Mouse (Mus musculus): ENCODE measurements at regions not wholly inside any gene's neighbourhood (a gene's known extent, or its start where the extent isn't known, plus 50 kb on each side); places are given as distances from the start of the nearest gene placed in this dataset.

GRCm38 (mm10) chr6:93003812-93004211, 60.5 kb upstream of the Adamts9 start:
- Histone ChIP-seq H3K9me3 (replicated peaks; ENCODE audit: insufficient read depth, low read length) (no peaks in the 10 kb centered on the region), H3K27ac (ENCODE audit: control insufficient read depth, low read depth, low read length) (no peak overlapping the region), H3K4me3 (ENCODE audit: control insufficient read depth in 1 of 2, insufficient read depth in 1 of 2, low read depth in 2 of 2, low read length in 2 of 2) (no peak overlapping the region), H3K9ac (ENCODE audit: control insufficient read depth, low read depth, low read length, poor library complexity, severe bottlenecking) (no peak overlapping the region), H3K4me1 (ENCODE audit: control insufficient read depth in 1 of 2, insufficient read depth in 2 of 2, low read length in 2 of 2) (no peaks in the 10 kb centered on the region), H3K36me3 (ENCODE audit: control insufficient read depth in 1 of 2, insufficient read depth in 2 of 2, low read length in 2 of 2) (no peaks in the 10 kb centered on the region), H3K27me3 (ENCODE audit: control insufficient read depth in 1 of 2, insufficient read depth in 2 of 2, low read length in 2 of 2) (no peaks in the 10 kb centered on the region), H3K79me2 (ENCODE audit: control insufficient read depth, insufficient read depth, low read length, poor library complexity) (no peaks in the 10 kb centered on the region)
- no peak for DNase-seq (ENCODE audit: low read depth, low spot score)
- TF ChIP-seq MAZ (IDR thresholded peaks at IDR 0.05; ENCODE audit: low read depth, low read length) (no peak), RCOR1 (IDR thresholded peaks at IDR 0.05; ENCODE audit: low read depth, low read length) (no peak), UBTF (IDR thresholded peaks at IDR 0.05; ENCODE audit: borderline replicate concordance, insufficient read depth, low read depth, low read length) (no peak)

- H3K9me3 ChIP-seq (replicated peaks; ENCODE audit: insufficient read depth, low read length): no peaks in the 10 kb centered on the region
Measured at GRCm38 (mm10) chr6:92993647-92994046, 50.4 kb upstream of the Adamts9 start.

More at GRCm38 (mm10) chr6:92993647-92994046, 50.4 kb upstream of the Adamts9 start:
- DNase-seq (ENCODE audit: low read depth, low spot score): no peak
- H3K79me2 ChIP-seq (ENCODE audit: control insufficient read depth, insufficient read depth, low read length, poor library complexity): no peaks in the 10 kb centered on the region
- H3K27ac ChIP-seq (ENCODE audit: control insufficient read depth, low read depth, low read length): no peak overlapping the region
- H3K36me3 ChIP-seq (ENCODE audit: control insufficient read depth in 1 of 2, insufficient read depth in 2 of 2, low read length in 2 of 2): no peaks in the 10 kb centered on the region
- H3K9ac ChIP-seq (ENCODE audit: control insufficient read depth, low read depth, low read length, poor library complexity, severe bottlenecking): no peak overlapping the region
- no peak overlapping the region for H3K4me3 ChIP-seq (ENCODE audit: control insufficient read depth in 1 of 2, insufficient read depth in 1 of 2, low read depth in 2 of 2, low read length in 2 of 2)
- TF ChIP-seq MEF2A (IDR thresholded peaks at IDR 0.05; ENCODE audit: extremely low read depth, insufficient replicate concordance, low read depth, low read length, poor library complexity, severe bottlenecking): no peak
- TF ChIP-seq GATA1 (IDR thresholded peaks at IDR 0.05; ENCODE audit: low read depth, low read length): no peak
- TF ChIP-seq MAX (IDR thresholded peaks at IDR 0.05; ENCODE audit: low read length): no peak
- no peak for TF ChIP-seq MYB (IDR thresholded peaks at IDR 0.05; ENCODE audit: low read depth, low read length)
- no peak for TF ChIP-seq POLR2AphosphoS5 (IDR thresholded peaks at IDR 0.05; ENCODE audit: borderline replicate concordance, low read depth, low read length)
- no peak for TF ChIP-seq RCOR1 (IDR thresholded peaks at IDR 0.05; ENCODE audit: low read depth, low read length)
- no peak for TF ChIP-seq E2F4 (IDR thresholded peaks at IDR 0.05; ENCODE audit: borderline replicate concordance, low read depth, low read length)
- TF ChIP-seq CHD2 (IDR thresholded peaks at IDR 0.05; ENCODE audit: low read length): no peak
- TF ChIP-seq POLR2A (IDR thresholded peaks at IDR 0.05; ENCODE audit: control insufficient read depth in 1 of 2, insufficient read depth in 1 of 2, low read depth in 1 of 2, low read length in 2 of 2, poor library complexity in 1 of 2): no peak
- no peaks in the 10 kb centered on the region for H3K4me1 ChIP-seq (ENCODE audit: control insufficient read depth in 1 of 2, insufficient read depth in 2 of 2, low read length in 2 of 2)
- no peaks in the 10 kb centered on the region for H3K27me3 ChIP-seq (ENCODE audit: control insufficient read depth in 1 of 2, insufficient read depth in 2 of 2, low read length in 2 of 2)
